Mouse (Mus musculus) left cerebral cortex, postnatal 25 days (tissue): ENCODE results near the gene Cir1. TPM values are rescaled to one million over a fixed set of nuclear protein-coding genes. Genes with fewer than 3 reads are reported as not detected.

Experiments used
- DNase-seq, 2 experiments: peaks; one replicate each; pipeline ENCODE4 v3.0.0; 2022; ENCODE audit warnings: low spot score in 2 of 2, mixed read lengths in 1 of 2
- intact Hi-C: fragments of 180-260 bp; cut with DNase I; formaldehyde crosslinking; loops from one replicate; pipeline ENCODE4 v1.15.1; 2025
- total RNA-seq, 2 experiments: library from RNA; stranded (reverse); gene quantifications; 2 replicates each; pipeline ENCODE4 v1.2.3; 2021

Gene Cir1
- total RNA-seq, 2 experiments from 2014 or later, result 26.4 to 28.6 TPM

- no peak for DNase-seq
- intact Hi-C loops, result loop anchor here (2.0 to 10.0 kb wide), 8 partner anchors 108 to 1739 kb away; partner anchors contain the start of genes Cdca7 and Map3k20
Observed at GRCm38 (mm10) chr2:73275261-73276040, 37.0 kb downstream of the Cir1 start.

GRCm38 (mm10) chr2:73274119-73274920, 38.2 kb downstream of the Cir1 start:
- intact Hi-C loops, result loop anchor here (2.0 to 10.0 kb wide), 3 partner anchors 650 to 1738 kb away; no protein-coding TSS in a partner anchor
- DNase-seq, result no peak

- no peak for DNase-seq
- intact Hi-C loops, result loop anchor here (2.0 to 10.0 kb wide), 3 partner anchors 649 to 1737 kb away; no protein-coding TSS in a partner anchor
Observed at GRCm38 (mm10) chr2:73273249-73274118, 39.0 kb downstream of the Cir1 start.

GRCm38 (mm10) chr2:73272351-73273248, 39.9 kb downstream of the Cir1 start:
- peak in 1 of 2 experiments; percentile 16 for DNase-seq

GRCm38 (mm10) chr2:73271459-73272161, 40.9 kb downstream of the Cir1 start, which contains the start of gene Sp9:
Sp9 (plus strand) TSS chr2:73271925.
- intact Hi-C loops, result loop anchor here (10.0 kb wide), 2 partner anchors 647 to 1463 kb away; no protein-coding TSS in a partner anchor
- peak; percentile 46 to 47 for DNase-seq

More at GRCm38 (mm10) chr2:73272351-73273248, 39.9 kb downstream of the Cir1 start:
- intact Hi-C loops, result loop anchor here (10.0 kb wide), 2 partner anchors 648 to 1462 kb away; no protein-coding TSS in a partner anchor

- intact Hi-C loops, result loop anchor here (10.0 kb wide), 2 partner anchors 646 to 1464 kb away; no protein-coding TSS in a partner anchor
- DNase-seq, result peak in 1 of 2 experiments; percentile 47
Observed at GRCm38 (mm10) chr2:73270593-73271458, 41.7 kb downstream of the Cir1 start.

GRCm38 (mm10) chr2:73270071-73270592, 42.4 kb downstream of the Cir1 start:
- DNase-seq, result no peak

GRCm38 (mm10) chr2:73269666-73270065, 42.8 kb downstream of the Cir1 start:
- intact Hi-C loops, result loop anchor here (10.0 kb wide), 2 partner anchors 645 to 1465 kb away; no protein-coding TSS in a partner anchor
- DNase-seq, result no peak

More at GRCm38 (mm10) chr2:73270071-73270592, 42.4 kb downstream of the Cir1 start:
- intact Hi-C loops, result loop anchor here (10.0 kb wide), 2 partner anchors 645 to 1465 kb away; no protein-coding TSS in a partner anchor

GRCm38 (mm10) chr2:73268836-73269395, 43.6 kb downstream of the Cir1 start:
- no peak for DNase-seq
- intact Hi-C loops, result no loop called here

- DNase-seq, result no peak
- intact Hi-C loops, result no loop called here
Observed at GRCm38 (mm10) chr2:73268281-73268680, 44.2 kb downstream of the Cir1 start.

- no peak for DNase-seq
- intact Hi-C loops, result no loop called here
Observed at GRCm38 (mm10) chr2:73267818-73268217, 44.7 kb downstream of the Cir1 start.

- DNase-seq, result no peak
- intact Hi-C loops, result no loop called here
Observed at GRCm38 (mm10) chr2:73267231-73267630, 45.3 kb downstream of the Cir1 start.

- intact Hi-C loops, result no loop called here
- DNase-seq, result no peak
Observed at GRCm38 (mm10) chr2:73266623-73267022, 45.9 kb downstream of the Cir1 start.

- intact Hi-C loops, result no loop called here
- no peak for DNase-seq
Observed at GRCm38 (mm10) chr2:73266011-73266410, 46.5 kb downstream of the Cir1 start.

- intact Hi-C loops, result no loop called here
- no peak for DNase-seq
Observed at GRCm38 (mm10) chr2:73264611-73265195, 47.8 kb downstream of the Cir1 start.
